ENCODE assay signal across 13 mouse cellular contexts in the genomic region with DNA sequence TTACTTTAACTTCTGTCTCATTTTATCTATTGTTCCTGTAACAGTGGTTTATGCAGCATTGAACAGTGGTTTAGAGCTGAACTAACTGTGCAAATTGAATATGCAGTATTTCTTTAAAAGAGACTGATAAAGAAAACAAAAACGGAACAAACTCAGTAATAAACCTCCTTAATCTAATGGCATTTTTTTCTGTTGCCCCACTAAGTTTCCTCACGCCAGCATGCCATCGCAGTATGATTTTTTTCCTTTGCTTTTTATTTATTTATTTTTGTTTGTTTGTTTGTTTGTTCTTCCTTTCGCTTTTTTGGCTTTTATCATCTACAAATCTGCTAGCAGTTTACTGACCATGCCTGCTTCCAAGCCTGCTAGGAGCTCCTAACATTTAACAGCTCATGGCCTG.
"Had no signal": no experiment of that assay in that cellular context is flagged by ENCODE, and none has a peak within 500 bp of the region (broad histone marks: within the 10 kb centered on the region; RNA-seq: fewer than 3 reads in every experiment).

No protein-coding gene starts in this region.

- H3K9ac ChIP-seq: limb, embryonic 13.5 days; midbrain, embryonic 13.5 days; neural tube, embryonic 15.5 days had no signal

- H3K27me3 ChIP-seq: limb, embryonic 13.5 days; midbrain, embryonic 13.5 days had no signal

- H3K27ac ChIP-seq: kidney, postnatal 0 days; limb, embryonic 13.5 days; neural tube, embryonic 15.5 days; stomach, postnatal 0 days had no signal

- H3K4me2 ChIP-seq: limb, embryonic 13.5 days; midbrain, embryonic 13.5 days; neural tube, embryonic 15.5 days had no signal

- H3K9me3 ChIP-seq: limb, embryonic 13.5 days; midbrain, embryonic 13.5 days; neural tube, embryonic 15.5 days had no signal

- H3K36me3 ChIP-seq: neural tube, embryonic 15.5 days had no signal

- DNase-seq: kidney, adult 11 months; kidney, adult 9 months; layer of hippocampus, adult 9-11 months; left cerebral cortex, postnatal 4 days; lung, adult 18-20 months; right cerebral cortex, adult 18-20 months; right cerebral cortex, postnatal 25 days; thymus, postnatal 14 days had no signal

- H3K4me3 ChIP-seq: limb, embryonic 13.5 days; midbrain, embryonic 13.5 days; neural tube, embryonic 15.5 days had no signal
